Mouse (Mus musculus) intestine, postnatal 0 days (tissue): Measurements from ENCODE around the gene Fjx1. TPM values are rescaled to one million over a fixed set of nuclear protein-coding genes. Genes with fewer than 3 reads are reported as not detected.

Experiments used
- ATAC-seq: fragments of 200-750 bp; cut with Nextera tagmentation; 2 replicates; pipeline ENCODE4 v1.8.0; 2017; ENCODE audit warnings: mild to moderate bottlenecking, moderate TSS enrichment, moderate library complexity
- H3K27ac ChIP-seq: fragments of 300-500 bp; sonication (generic); 2 replicates; pipeline ENCODE4 v1.5.1; 2014; ENCODE audit warnings: mild to moderate bottlenecking, low read depth, low read length, moderate library complexity
- H3K27me3 ChIP-seq: fragments of 300-500 bp; sonication (generic); replicated peaks from 2 replicates; pipeline ENCODE4 v1.6.1; 2014; ENCODE audit warnings: low read length, mixed read lengths; ENCODE audit not compliant: control insufficient read depth, insufficient read depth
- H3K36me3 ChIP-seq: fragments of 300-500 bp; sonication (generic); 2 replicates; pipeline ENCODE4 v1.6.1; 2014; ENCODE audit warnings: mild to moderate bottlenecking, moderate library complexity; ENCODE audit not compliant: control insufficient read depth, insufficient read depth
- H3K4me1 ChIP-seq: fragments of 300-500 bp; sonication (generic); replicated peaks from 2 replicates; pipeline ENCODE4 v1.6.1; 2014; ENCODE audit warnings: antibody characterized with exemption, low read length, mixed read lengths; ENCODE audit not compliant: control insufficient read depth, insufficient read depth
- H3K4me2 ChIP-seq: fragments of 300-500 bp; sonication (generic); replicated peaks from 2 replicates; pipeline ENCODE4 v1.6.1; 2014; ENCODE audit warnings: low read depth, mild to moderate bottlenecking, moderate library complexity
- H3K4me3 ChIP-seq: fragments of 300-500 bp; sonication (generic); 2 replicates; pipeline ENCODE4 v1.5.1; 2014; ENCODE audit warnings: low read depth, low read length
- H3K9ac ChIP-seq: fragments of 300-500 bp; sonication (generic); 2 replicates; pipeline ENCODE4 v1.6.1; 2014; ENCODE audit warnings: mild to moderate bottlenecking, low read depth, low read length
- H3K9me3 ChIP-seq: fragments of 300-500 bp; sonication (generic); 2 replicates; pipeline ENCODE4 v1.6.1; 2016; ENCODE audit warnings: mixed run types; ENCODE audit not compliant: control insufficient read depth
- CTCF ChIP-seq: sonication (generic); IDR thresholded peaks from 2 replicates; pipeline ENCODE4 v1.5.1; 2016; ENCODE audit warnings: low read depth, mild to moderate bottlenecking, control low read depth, antibody characterized with exemption, moderate library complexity
- WGBS: fragments of 180-500 bp; shearing (Covaris S2); extraction: QIAGEN DNeasy Blood & Tissue Kit; methylation state at CpG from one replicate; pipeline ENCODE4 v1.1.7; 2014; 5-methylcytosine and 5-hydroxymethylcytosine counted together
- polyA plus RNA-seq: library from polyadenylated mRNA; unstranded; fragments of >200 nt; fragmentation: Nextera tagmentation; extraction: Ambion mirVana; gene quantifications from 2 replicates; pipeline ENCODE4 v1.2.1, GENCODE M21; 2015

Gene Fjx1
- polyA plus RNA-seq, 1 experiment from 2014 or later: 3.8 TPM

- WGBS: 46% methylated on average over 12 of the region's 12 CpGs
- TF ChIP-seq CTCF: no peak
- no peak for ATAC-seq
- no peaks in the 10 kb centered on the region for H3K27me3 ChIP-seq
- no peaks in the 10 kb centered on the region for H3K4me1 ChIP-seq
- H3K27ac ChIP-seq: no peak overlapping the region
- H3K36me3 ChIP-seq: no peaks in the 10 kb centered on the region
- no peak overlapping the region for H3K9ac ChIP-seq
- H3K4me2 ChIP-seq: no peak overlapping the region
- H3K9me3 ChIP-seq: no peaks in the 10 kb centered on the region
- H3K4me3 ChIP-seq: no peak overlapping the region
Observed at GRCm38 (mm10) chr2:102463587-102464341, 11.5 kb upstream of the Fjx1 start.

DNA sequence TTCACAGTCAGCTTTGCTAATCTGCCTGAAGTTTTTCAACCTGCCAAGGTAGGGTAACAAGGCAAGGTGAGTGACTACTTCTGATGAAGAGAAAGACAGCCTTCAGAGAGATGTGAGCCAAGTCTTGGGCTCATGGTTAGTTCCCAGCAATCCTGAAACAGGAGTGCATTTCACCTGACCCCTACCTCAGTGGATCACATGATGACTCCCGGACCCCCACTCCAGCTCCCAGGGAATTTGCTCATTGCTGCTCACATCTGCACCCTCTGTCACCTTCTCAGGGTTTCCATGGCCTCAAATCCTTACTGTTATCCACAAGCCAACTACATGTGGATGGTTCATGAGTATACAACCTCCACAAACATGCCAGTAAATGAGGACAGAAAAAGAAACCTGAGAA is 9.2 kb upstream of the Fjx1 start:
- Histone ChIP-seq H3K27me3 (no peaks in the 10 kb centered on the region), H3K27ac (no peak overlapping the region), H3K4me2 (no peak overlapping the region), H3K4me1 (no peaks in the 10 kb centered on the region), H3K4me3 (no peak overlapping the region), H3K36me3 (no peaks in the 10 kb centered on the region), H3K9me3 (no peaks in the 10 kb centered on the region), H3K9ac (no peak overlapping the region)
- WGBS: 91% methylated on average over 1 of the region's 1 CpGs
- ATAC-seq: no peak
- no peak for TF ChIP-seq CTCF

GRCm38 (mm10) chr2:102455126-102455525 is 2.8 kb upstream of the Fjx1 start:
- no peak for ATAC-seq
- H3K27ac ChIP-seq: no peak overlapping the region
- peaks cover 4% of the 10 kb centered on the region; the same call in 1 of the 2 replicates for H3K4me1 ChIP-seq
- H3K9me3 ChIP-seq: no peaks in the 10 kb centered on the region
- TF ChIP-seq CTCF: no peak
- H3K36me3 ChIP-seq: no peaks in the 10 kb centered on the region
- no peak overlapping the region for H3K4me3 ChIP-seq
- no peak overlapping the region for H3K9ac ChIP-seq
- H3K4me2 ChIP-seq: no peak overlapping the region
- WGBS: 97% methylated on average over 1 of the region's 1 CpGs
- H3K27me3 ChIP-seq: peaks cover 16% of the 10 kb centered on the region; the same call in 1 of the 2 replicates

- Histone ChIP-seq H3K27ac (no peak overlapping the region), H3K4me3 (no peak overlapping the region), H3K36me3 (no peaks in the 10 kb centered on the region), H3K4me1 (peaks cover 4% of the 10 kb centered on the region; the same call in 1 of the 2 replicates), H3K9ac (no peak overlapping the region), H3K4me2 (no peak overlapping the region), H3K9me3 (no peaks in the 10 kb centered on the region), H3K27me3 (peaks cover 24% of the 10 kb centered on the region)
- peak; percentile 76 for TF ChIP-seq CTCF
- no peak for ATAC-seq
- WGBS: 29% methylated on average over 3 of the region's 3 CpGs
Observed at GRCm38 (mm10) chr2:102453447-102453846, 1.1 kb upstream of the Fjx1 start.

DNA sequence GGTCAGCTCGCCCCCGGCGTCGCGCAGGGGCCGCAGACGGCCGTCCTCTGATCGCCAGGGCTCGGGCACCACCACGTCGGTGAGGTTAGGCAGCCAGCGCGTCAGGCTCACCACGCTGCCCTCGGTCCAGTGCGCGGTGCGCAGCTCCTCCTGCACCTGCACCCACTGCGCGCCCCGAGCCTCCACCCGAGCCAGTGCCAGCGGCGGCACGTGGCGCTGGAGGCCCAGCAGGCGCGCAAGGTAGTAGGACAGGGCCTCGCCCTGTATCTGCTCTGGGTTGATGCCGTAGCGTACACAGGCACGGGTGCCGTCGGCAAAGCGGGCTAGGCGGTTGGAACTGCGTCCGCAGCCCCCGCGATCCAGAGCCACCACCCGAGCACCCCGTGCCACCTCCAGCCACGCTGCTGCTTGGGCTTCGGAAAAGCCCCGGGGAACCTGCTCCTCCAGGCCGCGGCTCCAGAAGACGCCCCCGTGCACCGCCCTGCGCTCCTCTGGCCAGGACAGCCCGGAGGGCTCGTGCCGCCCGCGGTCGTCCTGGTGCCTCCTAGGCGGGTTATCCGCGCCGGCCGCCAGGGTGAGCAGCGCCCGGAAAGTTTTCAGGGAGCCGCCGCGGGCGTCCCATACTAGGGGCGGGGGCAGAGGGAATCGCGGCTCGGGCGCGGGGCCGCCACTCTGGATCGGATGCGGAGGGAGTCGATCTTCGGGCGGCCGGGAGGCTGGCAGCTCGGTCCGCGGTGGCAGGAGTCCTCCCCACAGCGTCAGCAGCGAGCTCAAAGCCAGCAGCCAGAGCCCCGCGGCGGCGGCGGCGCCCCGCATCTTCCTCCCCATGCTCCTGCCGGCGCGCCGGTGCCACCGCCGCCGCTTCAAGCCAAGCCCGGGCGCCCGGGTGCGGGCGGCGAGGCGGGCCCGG is 1.3 kb downstream of the Fjx1 start:
- no peaks in the 10 kb centered on the region for H3K9me3 ChIP-seq
- TF ChIP-seq CTCF: peak; percentile 38; the same call in 1 of the 2 replicates
- peak overlapping the region; percentile 41; the same call in 1 of the 2 replicates for H3K27ac ChIP-seq
- H3K9ac ChIP-seq: peak overlapping the region; percentile 54
- ATAC-seq: peak; percentile 53; the same call in 1 of the 2 replicates
- peak overlapping the region; percentile 66 for H3K4me3 ChIP-seq
- peaks cover 4% of the 10 kb centered on the region; the same call in 1 of the 2 replicates for H3K4me1 ChIP-seq
- peaks cover 24% of the 10 kb centered on the region for H3K27me3 ChIP-seq
- WGBS: under 1% methylated on average over 107 of the region's 109 CpGs
- H3K36me3 ChIP-seq: no peaks in the 10 kb centered on the region
- peak overlapping the region; percentile 97 for H3K4me2 ChIP-seq

- no peaks in the 10 kb centered on the region for H3K9me3 ChIP-seq
- H3K9ac ChIP-seq: 0 out of 2 replicates have a peak overlapping the region, but pooled peaks have one; percentile 54
- no peak overlapping the region for H3K27ac ChIP-seq
- H3K4me2 ChIP-seq: peak overlapping the region; percentile 97
- H3K4me1 ChIP-seq: peaks cover 4% of the 10 kb centered on the region; the same call in 1 of the 2 replicates
- TF ChIP-seq CTCF: peak; percentile 42
- peaks cover 24% of the 10 kb centered on the region for H3K27me3 ChIP-seq
- WGBS: under 1% methylated on average over 43 of the region's 43 CpGs
- H3K36me3 ChIP-seq: no peaks in the 10 kb centered on the region
- H3K4me3 ChIP-seq: peak overlapping the region; percentile 66
- ATAC-seq: no peak
Observed at GRCm38 (mm10) chr2:102450248-102450760, 2.0 kb downstream of the Fjx1 start.
